Mouse (Mus musculus): Measurements from ENCODE around the gene Pdap1. TPM values are rescaled to one million over a fixed set of nuclear protein-coding genes. Genes with fewer than 3 reads are reported as not detected.
"Not testable (repeated sequence)": the region's sequence is repeated elsewhere in the genome, so short reads cannot be mapped to it uniquely, and the experiment has no call there.

Gene Pdap1
- polyA plus RNA-seq, 1 experiment from 2014 or later = 116 TPM

DNA sequence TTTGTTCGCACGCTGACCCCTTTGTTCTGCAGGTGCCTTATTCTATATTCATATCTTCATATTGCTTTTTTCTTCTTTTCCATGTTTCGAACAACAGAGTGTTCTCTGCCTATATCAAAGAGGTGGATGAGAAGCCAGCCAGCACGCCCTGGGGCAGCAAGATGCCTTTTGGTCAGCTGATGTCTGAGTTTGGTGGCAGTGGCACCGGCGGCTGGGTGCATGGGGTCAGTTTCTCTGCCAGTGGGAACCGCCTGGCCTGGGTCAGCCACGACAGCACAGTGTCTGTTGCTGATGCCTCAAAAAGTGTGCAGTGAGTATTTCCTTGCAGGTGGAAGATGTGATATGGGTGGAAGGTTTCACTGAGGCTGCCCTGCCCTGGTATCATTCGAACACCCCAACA lies 39.1 kb downstream of the Pdap1 start:
- Histone ChIP-seq H3K9me3 (no peaks in the 10 kb centered on the region), H3K4me3 (no peak overlapping the region), H3K9ac (no peak overlapping the region), H3K36me3 (peaks cover 94% of the 10 kb centered on the region), H3K4me1 (no peaks in the 10 kb centered on the region), H3K4me2 (replicated peaks) (no peak overlapping the region), H3K27me3 (replicated peaks) (no peaks in the 10 kb centered on the region), H3K27ac (no peak overlapping the region)
- no peak for ATAC-seq (ENCODE audit: low FRiP score, low read depth)
- 95% methylated on average over 9 of the region's 9 CpGs for WGBS

GRCm38 (mm10) chr5:145098340-145098821 lies 41.7 kb downstream of the Pdap1 start:
- 92% methylated on average over 10 of the region's 10 CpGs for WGBS
- H3K36me3 ChIP-seq = peaks cover 92% of the 10 kb centered on the region

DNA sequence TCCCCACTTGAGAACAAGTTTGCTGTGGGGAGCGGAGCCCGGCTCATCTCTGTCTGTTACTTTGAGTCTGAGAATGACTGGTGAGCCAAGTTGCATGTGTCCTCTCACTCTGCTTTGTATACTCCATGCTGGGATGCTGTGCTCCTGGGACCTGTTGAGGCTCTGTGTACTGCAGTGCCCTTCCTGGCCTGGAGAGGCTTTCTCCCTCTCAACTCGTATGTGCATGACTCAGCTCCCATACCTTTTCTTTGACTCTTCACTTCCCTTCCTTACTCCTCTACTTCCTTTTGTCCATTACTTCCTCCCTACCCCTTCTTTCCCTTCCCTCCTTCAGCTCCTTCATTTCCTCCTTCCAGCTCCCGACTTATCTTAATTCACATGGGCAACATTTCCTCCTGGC lies 43.8 kb downstream of the Pdap1 start:
- Histone ChIP-seq H3K9ac (no peak overlapping the region), H3K27me3 (replicated peaks) (no peaks in the 10 kb centered on the region), H3K27ac (no peak overlapping the region), H3K4me3 (no peak overlapping the region), H3K4me1 (no peaks in the 10 kb centered on the region), H3K4me2 (replicated peaks) (no peak overlapping the region), H3K9me3 (no peaks in the 10 kb centered on the region), H3K36me3 (peaks cover 89% of the 10 kb centered on the region)
- ATAC-seq (ENCODE audit: low FRiP score, low read depth) = no peak
- WGBS = 88% methylated on average over 4 of the region's 4 CpGs

More at GRCm38 (mm10) chr5:145098340-145098821, 41.7 kb downstream of the Pdap1 start:
- Histone ChIP-seq H3K9ac (no peak overlapping the region), H3K4me3 (no peak overlapping the region), H3K4me2 (replicated peaks) (no peak overlapping the region), H3K27ac (no peak overlapping the region), H3K4me1 (no peaks in the 10 kb centered on the region), H3K27me3 (replicated peaks) (no peaks in the 10 kb centered on the region), H3K9me3 (no peaks in the 10 kb centered on the region)
- ATAC-seq (ENCODE audit: low FRiP score, low read depth) = no peak

DNA sequence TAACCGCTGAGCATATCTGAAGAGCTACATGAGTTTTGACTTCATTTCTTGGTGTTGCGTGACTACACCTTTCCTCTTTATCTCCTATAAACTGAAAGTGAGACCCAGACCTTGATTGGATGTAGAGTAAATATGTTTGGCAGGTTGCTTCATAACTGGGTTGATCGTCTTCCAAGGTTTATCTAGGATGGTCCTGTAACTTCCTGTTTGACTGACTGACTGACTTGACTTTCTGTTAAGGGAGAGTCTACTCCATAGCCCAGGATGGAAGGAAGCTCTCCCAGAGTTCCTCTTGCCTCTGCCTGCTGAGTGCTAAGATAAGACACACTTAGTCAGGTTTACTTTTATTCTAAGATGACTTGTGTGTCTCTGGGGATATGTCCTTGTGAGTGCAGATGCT lies 50.2 kb downstream of the Pdap1 start:
- H3K27me3 ChIP-seq (replicated peaks) = no peaks in the 10 kb centered on the region
- no peak for ATAC-seq (ENCODE audit: low FRiP score, low read depth)
- peaks cover 3% of the 10 kb centered on the region; the same call in 1 of the 2 replicates for H3K4me1 ChIP-seq
- no peaks in the 10 kb centered on the region for H3K9me3 ChIP-seq
- H3K4me3 ChIP-seq = no peak overlapping the region
- no peak overlapping the region for H3K4me2 ChIP-seq (replicated peaks)
- peaks cover 42% of the 10 kb centered on the region for H3K36me3 ChIP-seq
- no peak overlapping the region for H3K9ac ChIP-seq
- no peak overlapping the region for H3K27ac ChIP-seq
- 98% methylated on average over 3 of the region's 3 CpGs for WGBS

DNA sequence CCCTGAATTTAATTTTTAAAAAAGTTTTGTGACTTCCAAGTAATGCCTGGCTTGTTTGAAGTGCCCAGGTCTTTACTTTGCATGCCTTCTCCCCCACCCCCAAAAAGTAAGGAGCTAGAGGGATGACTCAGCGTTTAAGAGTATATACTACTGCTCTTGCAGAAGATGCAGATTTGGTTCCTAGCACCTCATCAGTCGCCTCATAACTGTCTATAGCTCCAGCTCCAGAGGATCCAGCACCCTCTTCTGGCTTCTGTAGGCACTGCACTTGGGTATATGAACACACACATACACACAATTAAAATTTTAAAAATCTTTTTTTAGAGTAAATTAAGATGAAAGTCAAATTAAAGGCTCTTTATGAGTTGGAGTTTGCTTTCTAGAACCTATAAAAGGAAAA lies 51.9 kb downstream of the Pdap1 start:
- WGBS = 97% methylated on average over 2 of the region's 2 CpGs
- ATAC-seq (ENCODE audit: low FRiP score, low read depth) = no peak
- H3K4me2 ChIP-seq (replicated peaks) = no peak overlapping the region
- H3K27me3 ChIP-seq (replicated peaks) = no peaks in the 10 kb centered on the region
- H3K27ac ChIP-seq = no peak overlapping the region
- no peaks in the 10 kb centered on the region for H3K9me3 ChIP-seq
- H3K4me3 ChIP-seq = no peak overlapping the region
- peaks cover 28% of the 10 kb centered on the region for H3K36me3 ChIP-seq
- no peak overlapping the region for H3K9ac ChIP-seq
- H3K4me1 ChIP-seq = peaks cover 11% of the 10 kb centered on the region

GRCm38 (mm10) chr5:145084822-145085221 lies 55.2 kb downstream of the Pdap1 start:
- peak overlapping the region; percentile 85 for H3K4me2 ChIP-seq (replicated peaks)
- ATAC-seq (ENCODE audit: low FRiP score, low read depth) = no peak
- H3K9me3 ChIP-seq = no peaks in the 10 kb centered on the region
- 76% methylated on average over 2 of the region's 2 CpGs for WGBS
- H3K4me1 ChIP-seq = peaks cover 11% of the 10 kb centered on the region
- no peaks in the 10 kb centered on the region for H3K27me3 ChIP-seq (replicated peaks)
- no peak overlapping the region for H3K27ac ChIP-seq
- peaks cover 8% of the 10 kb centered on the region; the same call in 1 of the 2 replicates for H3K36me3 ChIP-seq
- H3K4me3 ChIP-seq = peak overlapping the region; percentile 78
- peak overlapping the region; percentile 90; the same call in 1 of the 2 replicates for H3K9ac ChIP-seq

DNA sequence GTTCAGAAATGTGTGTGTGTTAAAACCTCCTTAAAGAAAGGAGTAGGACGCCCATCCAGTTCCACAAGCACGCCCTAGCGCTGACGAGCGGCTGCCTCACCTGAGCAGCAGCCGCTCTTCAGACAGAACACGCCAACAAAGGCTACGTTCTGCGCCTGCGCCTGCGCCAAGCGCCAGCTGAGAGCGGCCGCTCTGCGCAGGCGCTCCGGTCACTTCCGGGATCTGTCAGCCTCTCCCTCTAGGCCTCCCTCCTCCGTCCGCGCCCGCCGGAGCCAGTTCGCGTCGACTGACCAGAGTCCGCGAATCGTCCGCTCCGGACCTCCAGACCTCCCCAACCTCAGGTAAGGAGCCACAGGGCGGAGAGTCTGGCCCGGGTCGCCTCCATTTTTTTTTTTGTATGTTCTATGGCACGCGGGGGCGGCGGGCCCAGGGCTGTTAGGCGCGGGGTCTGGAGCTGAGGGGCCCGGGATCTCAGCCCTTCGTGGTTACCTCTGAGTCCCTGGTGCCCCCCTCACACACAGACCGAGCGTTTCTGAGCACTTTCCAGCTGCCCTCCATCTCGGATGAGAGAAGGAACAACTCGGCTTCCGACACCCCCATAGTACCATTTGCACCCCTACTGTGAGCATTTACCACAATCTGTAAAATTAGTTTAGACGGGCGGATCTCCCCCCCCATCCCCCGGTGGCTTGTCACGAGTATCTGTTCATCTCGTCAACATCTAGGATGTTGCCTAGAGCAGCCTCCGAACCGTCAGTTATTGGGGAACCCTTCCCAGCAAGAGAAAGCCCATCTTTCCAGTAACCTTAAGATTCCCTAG lies 56.2 kb downstream of the Pdap1 start, which contains the start of the genes Arpc1a and Kpna7:
Arpc1a (plus strand) TSS at position 199 of the 820 bp plus-strand sequence.
Kpna7 (minus strand) TSS at position 399 of the 820 bp plus-strand sequence.
- Histone ChIP-seq H3K27me3 (replicated peaks) (no peaks in the 10 kb centered on the region), H3K4me1 (peaks cover 11% of the 10 kb centered on the region), H3K27ac (peak within 1 kb of the TSS; percentile 37), H3K9ac (peak within 1 kb of the TSS; percentile 90), H3K36me3 (peaks cover 8% of the 10 kb centered on the region; the same call in 1 of the 2 replicates), H3K9me3 (no peaks in the 10 kb centered on the region), H3K4me3 (peak within 1 kb of the TSS; percentile 78), H3K4me2 (replicated peaks) (peak within 1 kb of the TSS; percentile 85)
- peak; percentile 93 for ATAC-seq (ENCODE audit: low FRiP score, low read depth)
- 1% methylated on average over 54 of the region's 54 CpGs for WGBS

DNA sequence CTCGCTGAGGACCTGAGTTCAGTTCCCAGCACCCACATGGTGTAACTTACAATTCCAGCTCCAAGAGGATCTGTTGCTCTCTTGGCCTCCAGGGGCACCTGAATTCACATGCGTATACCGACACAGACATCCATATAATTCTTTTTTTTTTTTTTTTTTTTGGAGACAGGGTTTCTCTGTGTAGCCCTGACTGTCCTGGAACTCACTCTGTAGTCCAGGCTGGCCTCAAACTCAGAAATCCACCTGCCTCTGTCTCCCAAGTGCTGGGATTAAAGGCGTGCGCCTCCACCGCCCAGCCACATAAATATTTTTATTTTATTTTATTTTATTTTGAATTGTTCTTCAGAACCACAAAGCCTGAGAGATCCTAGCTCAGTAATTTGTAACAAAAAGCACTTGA lies 56.8 kb downstream of the Pdap1 start:
- Histone ChIP-seq H3K4me3 (peak overlapping the region; percentile 78), H3K4me2 (replicated peaks) (peak overlapping the region; percentile 85), H3K4me1 (peaks cover 11% of the 10 kb centered on the region), H3K27ac (peak overlapping the region; percentile 28), H3K9ac (peak overlapping the region; percentile 27; the same call in 1 of the 2 replicates)
- H3K9me3 ChIP-seq; H3K36me3 ChIP-seq; H3K27me3 ChIP-seq (replicated peaks): not testable (repeated sequence)
- ATAC-seq (ENCODE audit: low FRiP score, low read depth) = peak; percentile 42
- 54% methylated on average over 6 of the region's 6 CpGs for WGBS

DNA sequence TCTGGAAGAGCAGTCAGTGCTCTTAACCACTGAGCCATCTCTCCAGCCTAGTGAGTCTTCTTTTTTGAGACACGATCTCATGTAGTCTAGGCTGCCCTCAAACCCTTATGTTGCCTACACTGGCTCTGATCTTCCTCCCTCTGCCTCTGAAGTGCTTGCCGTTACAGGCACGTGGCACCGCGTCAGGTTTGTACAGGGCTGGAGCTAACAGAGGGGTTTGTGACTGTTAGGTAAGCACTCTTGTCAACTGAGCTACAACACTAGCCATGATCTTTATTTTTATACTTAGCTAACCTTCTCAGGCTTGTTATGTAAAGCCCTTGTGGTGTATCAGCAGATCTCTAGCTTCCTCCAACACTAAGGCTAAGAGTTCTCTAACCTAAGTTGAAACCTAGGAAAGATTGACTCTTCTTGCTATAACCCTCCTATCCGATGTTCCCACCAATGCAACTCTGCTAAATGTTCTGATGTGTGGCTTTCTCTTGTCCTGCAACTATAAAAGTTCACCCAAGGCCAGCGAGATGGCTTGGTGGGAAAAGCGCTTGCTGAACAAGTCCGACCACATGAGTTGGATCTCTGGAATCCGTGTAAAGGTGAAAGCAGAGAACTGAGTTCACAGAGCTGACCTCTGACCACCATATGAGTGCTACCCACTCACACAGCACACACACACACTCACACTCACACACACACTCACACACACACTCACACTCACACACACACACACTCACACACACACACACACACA lies 58.0 kb downstream of the Pdap1 start:
- no peak overlapping the region for H3K4me2 ChIP-seq (replicated peaks)
- H3K4me1 ChIP-seq = peaks cover 11% of the 10 kb centered on the region
- H3K4me3 ChIP-seq = no peak overlapping the region
- H3K36me3 ChIP-seq = 0 out of 2 replicates have a peak, but pooled peaks cover 4% of the 10 kb centered on the region
- no peak overlapping the region for H3K27ac ChIP-seq
- no peak for ATAC-seq (ENCODE audit: low FRiP score, low read depth)
- 92% methylated on average over 10 of the region's 10 CpGs for WGBS
- no peaks in the 10 kb centered on the region for H3K27me3 ChIP-seq (replicated peaks)
- no peak overlapping the region for H3K9ac ChIP-seq
- no peaks in the 10 kb centered on the region for H3K9me3 ChIP-seq

Other genes with a start within 250 kb of the Pdap1 start
- 26.5 and 30.2 TPM in 2 replicates for gene Smurf1, start 174.4 kb downstream of the Pdap1 start, polyA plus RNA-seq (2016; fragmentation: Nextera tagmentation; extraction: Ambion mirVana)
- not detected in 2 replicates for gene Gm4871, start 107.5 kb downstream of the Pdap1 start, polyA plus RNA-seq (2016; fragmentation: Nextera tagmentation; extraction: Ambion mirVana)
- gene 1700018F24Rik, start 97.2 kb downstream of the Pdap1 start, polyA plus RNA-seq (2016; fragmentation: Nextera tagmentation; extraction: Ambion mirVana) = not detected in 2 replicates
- gene Arpc1a, start 56.4 kb downstream of the Pdap1 start, polyA plus RNA-seq (2016; fragmentation: Nextera tagmentation; extraction: Ambion mirVana) = 196 and 198 TPM in 2 replicates
- not detected in 2 replicates for gene Kpna7, start 56.2 kb downstream of the Pdap1 start, polyA plus RNA-seq (2016; fragmentation: Nextera tagmentation; extraction: Ambion mirVana)
- 94.4 and 101 TPM in 2 replicates for gene Arpc1b, start 26.0 kb downstream of the Pdap1 start, polyA plus RNA-seq (2016; fragmentation: Nextera tagmentation; extraction: Ambion mirVana)
- 231 and 236 TPM in 2 replicates for gene Bud31, start 124 bp upstream of the Pdap1 start, polyA plus RNA-seq (2016; fragmentation: Nextera tagmentation; extraction: Ambion mirVana)
- gene Ptcd1, start 26.9 kb upstream of the Pdap1 start, polyA plus RNA-seq (2016; fragmentation: Nextera tagmentation; extraction: Ambion mirVana) = 20.5 and 21.8 TPM in 2 replicates
- 58.5 and 59.5 TPM in 2 replicates for gene Cpsf4, start 27.0 kb upstream of the Pdap1 start, polyA plus RNA-seq (2016; fragmentation: Nextera tagmentation; extraction: Ambion mirVana)
- gene Atp5j2, start 51.8 kb upstream of the Pdap1 start, polyA plus RNA-seq (2016; fragmentation: Nextera tagmentation; extraction: Ambion mirVana) = 538 and 555 TPM in 2 replicates
- gene Zkscan14, start 61.6 kb upstream of the Pdap1 start, polyA plus RNA-seq (2016; fragmentation: Nextera tagmentation; extraction: Ambion mirVana) = 12.7 and 13.0 TPM in 2 replicates
- 17.5 and 19.2 TPM in 2 replicates for gene Zkscan5, start 64.3 kb upstream of the Pdap1 start, polyA plus RNA-seq (2016; fragmentation: Nextera tagmentation; extraction: Ambion mirVana)
- gene Zfp655, start 91.5 kb upstream of the Pdap1 start, polyA plus RNA-seq (2016; fragmentation: Nextera tagmentation; extraction: Ambion mirVana) = 39.7 and 41.7 TPM in 2 replicates
- gene Zscan25, start 140.3 kb upstream of the Pdap1 start, polyA plus RNA-seq (2016; fragmentation: Nextera tagmentation; extraction: Ambion mirVana) = 0.57 and 0.91 TPM in 2 replicates
- not detected in 2 replicates for gene Cyp3a57, start 205.0 kb upstream of the Pdap1 start, polyA plus RNA-seq (2016; fragmentation: Nextera tagmentation; extraction: Ambion mirVana)

Data from neural tube, embryonic 12.5 days (tissue).